Mouse (Mus musculus) midbrain, embryonic 16.5 days (tissue): ENCODE measurements around the gene Rilpl1. TPM values are rescaled to one million over a fixed set of nuclear protein-coding genes. Genes with fewer than 3 reads are reported as not detected.
"Not testable (repeated sequence)": the region's sequence is repeated elsewhere in the genome, so short reads cannot be mapped to it uniquely, and the experiment has no call there.

ENCODE experiments used
- ATAC-seq: fragments of 200-750 bp; cut with Nextera tagmentation; 2 replicates; pipeline ENCODE4 v1.8.0; 2017; ENCODE audit warnings: moderate TSS enrichment
- H3K27ac ChIP-seq: fragments of 300-500 bp; sonication (generic); 2 replicates; pipeline ENCODE4 v1.5.1; 2014; ENCODE audit warnings: mild to moderate bottlenecking, low read length, mixed read lengths
- H3K27me3 ChIP-seq: fragments of 300-500 bp; sonication (generic); 2 replicates; pipeline ENCODE4 v1.6.1; 2014; ENCODE audit warnings: low read depth, low read length, mixed read lengths; ENCODE audit not compliant: control insufficient read depth, insufficient read depth
- H3K36me3 ChIP-seq: fragments of 300-500 bp; sonication (generic); 2 replicates; pipeline ENCODE4 v1.6.1; 2014; ENCODE audit warnings: mild to moderate bottlenecking, low read length, moderate library complexity, mixed read lengths; ENCODE audit not compliant: control insufficient read depth, insufficient read depth
- H3K4me1 ChIP-seq: fragments of 300-500 bp; sonication (generic); 2 replicates; pipeline ENCODE4 v1.6.1; 2014; ENCODE audit warnings: mild to moderate bottlenecking, low read length, mixed read lengths; ENCODE audit not compliant: control insufficient read depth, insufficient read depth
- H3K4me2 ChIP-seq: fragments of 300-500 bp; sonication (generic); 2 replicates; pipeline ENCODE4 v1.6.1; 2014; ENCODE audit warnings: mild to moderate bottlenecking, low read length, mixed read lengths
- H3K4me3 ChIP-seq: fragments of 300-500 bp; sonication (generic); 2 replicates; pipeline ENCODE4 v1.5.1; 2014; ENCODE audit warnings: low read depth, mild to moderate bottlenecking, low read length, moderate library complexity, mixed read lengths
- H3K9ac ChIP-seq: fragments of 300-500 bp; sonication (generic); 2 replicates; pipeline ENCODE4 v1.6.1; 2014; ENCODE audit warnings: low read depth, low read length, mixed read lengths
- H3K9me3 ChIP-seq: fragments of 300-500 bp; sonication (generic); replicated peaks from 2 replicates; pipeline ENCODE4 v1.6.1; 2014; ENCODE audit warnings: mild to moderate bottlenecking, low read length, mixed read lengths; ENCODE audit not compliant: control insufficient read depth, poor library complexity, severe bottlenecking
- WGBS: fragments of 180-500 bp; shearing (Covaris S2); extraction: QIAGEN DNeasy Blood & Tissue Kit; methylation state at CpG from one replicate; pipeline ENCODE4 v1.1.7; 2014; 5-methylcytosine and 5-hydroxymethylcytosine counted together
- polyA plus RNA-seq: library from polyadenylated mRNA; unstranded; fragments of >200 nt; fragmentation: Nextera tagmentation; extraction: Ambion mirVana; gene quantifications from 2 replicates; pipeline ENCODE4 v1.2.1, GENCODE M21; 2015

The Rilpl1 gene
- polyA plus RNA-seq, 1 experiment from 2014 or later, result 11.7 TPM

GRCm38 (mm10) chr5:124470591-124471171, 60.5 kb downstream of the Rilpl1 start:
- no peak for ATAC-seq
- Histone ChIP-seq H3K36me3 (0 out of 2 replicates have a peak, but pooled peaks cover 9% of the 10 kb centered on the region), H3K27me3 (no peaks in the 10 kb centered on the region), H3K27ac (no peak overlapping the region), H3K4me1 (peaks cover 5% of the 10 kb centered on the region; the same call in 1 of the 2 replicates), H3K9me3 (no peaks in the 10 kb centered on the region), H3K9ac (no peak overlapping the region), H3K4me3 (no peak overlapping the region), H3K4me2 (no peak overlapping the region)
- 86% methylated on average over 6 of the region's 6 CpGs for WGBS

GRCm38 (mm10) chr5:124469486-124469885, 61.7 kb downstream of the Rilpl1 start:
- no peak for ATAC-seq
- H3K9ac ChIP-seq, result no peak overlapping the region
- no peaks in the 10 kb centered on the region for H3K9me3 ChIP-seq
- no peaks in the 10 kb centered on the region for H3K4me1 ChIP-seq
- no peaks in the 10 kb centered on the region for H3K27me3 ChIP-seq
- 94% methylated on average over 6 of the region's 6 CpGs for WGBS
- 0 out of 2 replicates have a peak, but pooled peaks cover 9% of the 10 kb centered on the region for H3K36me3 ChIP-seq
- no peak overlapping the region for H3K4me2 ChIP-seq
- H3K4me3 ChIP-seq, result no peak overlapping the region
- H3K27ac ChIP-seq, result no peak overlapping the region

- Histone ChIP-seq H3K36me3 (peaks cover 10% of the 10 kb centered on the region; the same call in 1 of the 2 replicates), H3K4me1 (no peaks in the 10 kb centered on the region), H3K27me3 (no peaks in the 10 kb centered on the region), H3K4me3 (no peak overlapping the region), H3K9me3 (no peaks in the 10 kb centered on the region), H3K4me2 (no peak overlapping the region), H3K9ac (no peak overlapping the region), H3K27ac (no peak overlapping the region)
- WGBS, result 87% methylated on average over 7 of the region's 7 CpGs
- no peak for ATAC-seq
Observed at GRCm38 (mm10) chr5:124468365-124468764, 62.8 kb downstream of the Rilpl1 start.

GRCm38 (mm10) chr5:124467766-124468165, 63.4 kb downstream of the Rilpl1 start:
- no peaks in the 10 kb centered on the region for H3K27me3 ChIP-seq
- H3K27ac ChIP-seq, result no peak overlapping the region
- WGBS, result 100% methylated on average over 1 of the region's 1 CpGs
- no peaks in the 10 kb centered on the region for H3K9me3 ChIP-seq
- H3K36me3 ChIP-seq, result peaks cover 16% of the 10 kb centered on the region
- H3K4me3 ChIP-seq, result no peak overlapping the region
- H3K9ac ChIP-seq, result no peak overlapping the region
- no peaks in the 10 kb centered on the region for H3K4me1 ChIP-seq
- no peak overlapping the region for H3K4me2 ChIP-seq
- no peak for ATAC-seq

- Histone ChIP-seq H3K4me2 (no peak overlapping the region), H3K36me3 (peaks cover 20% of the 10 kb centered on the region), H3K4me1 (no peaks in the 10 kb centered on the region), H3K27ac (no peak overlapping the region), H3K4me3 (no peak overlapping the region), H3K9me3 (no peaks in the 10 kb centered on the region), H3K27me3 (no peaks in the 10 kb centered on the region), H3K9ac (no peak overlapping the region)
- no peak for ATAC-seq
Observed at GRCm38 (mm10) chr5:124464905-124465304, 66.3 kb downstream of the Rilpl1 start.

GRCm38 (mm10) chr5:124463462-124463861, 67.7 kb downstream of the Rilpl1 start:
- H3K4me2 ChIP-seq, result no peak overlapping the region
- H3K27ac ChIP-seq, result no peak overlapping the region
- 93% methylated on average over 5 of the region's 5 CpGs for WGBS
- no peak for ATAC-seq
- no peaks in the 10 kb centered on the region for H3K4me1 ChIP-seq
- no peaks in the 10 kb centered on the region for H3K27me3 ChIP-seq
- H3K9ac ChIP-seq, result no peak overlapping the region
- H3K4me3 ChIP-seq, result no peak overlapping the region
- peaks cover 27% of the 10 kb centered on the region for H3K36me3 ChIP-seq
- no peaks in the 10 kb centered on the region for H3K9me3 ChIP-seq

- no peak for ATAC-seq
- 90% methylated on average over 8 of the region's 8 CpGs for WGBS
- no peaks in the 10 kb centered on the region for H3K9me3 ChIP-seq
- no peak overlapping the region for H3K4me2 ChIP-seq
- no peak overlapping the region for H3K27ac ChIP-seq
- H3K9ac ChIP-seq, result no peak overlapping the region
- H3K36me3 ChIP-seq, result peaks cover 36% of the 10 kb centered on the region
- no peaks in the 10 kb centered on the region for H3K4me1 ChIP-seq
- no peaks in the 10 kb centered on the region for H3K27me3 ChIP-seq
- H3K4me3 ChIP-seq, result no peak overlapping the region
Observed at GRCm38 (mm10) chr5:124462297-124463025, 68.7 kb downstream of the Rilpl1 start.

- not testable (repeated sequence) for H3K4me2 ChIP-seq, H3K9ac ChIP-seq, H3K27ac ChIP-seq, H3K4me3 ChIP-seq, H3K4me1 ChIP-seq, H3K9me3 ChIP-seq, ATAC-seq, H3K27me3 ChIP-seq
- WGBS, result 97% methylated on average over 14 of the region's 14 CpGs
- peaks cover 41% of the 10 kb centered on the region for H3K36me3 ChIP-seq
Observed at GRCm38 (mm10) chr5:124460922-124461321, 70.3 kb downstream of the Rilpl1 start.

GRCm38 (mm10) chr5:124456762-124457161, 74.4 kb downstream of the Rilpl1 start:
- no peaks in the 10 kb centered on the region for H3K9me3 ChIP-seq
- H3K4me1 ChIP-seq, result no peaks in the 10 kb centered on the region
- H3K36me3 ChIP-seq, result peaks cover 43% of the 10 kb centered on the region
- no peak overlapping the region for H3K9ac ChIP-seq
- H3K27me3 ChIP-seq, result no peaks in the 10 kb centered on the region
- H3K4me2 ChIP-seq, result no peak overlapping the region
- no peak overlapping the region for H3K4me3 ChIP-seq
- no peak for ATAC-seq
- 94% methylated on average over 6 of the region's 6 CpGs for WGBS
- H3K27ac ChIP-seq, result no peak overlapping the region
